Mouse (Mus musculus) olfactory bulb, adult 2 months (tissue): ENCODE measurements around the gene Tmem210. TPM values are rescaled to one million over a fixed set of nuclear protein-coding genes. Genes with fewer than 3 reads are reported as not detected.

Experiments used
- H3K27ac ChIP-seq: fragments of 200-500 bp; 2 replicates; pipeline ENCODE4 v1.5.1; 2012; ENCODE audit warnings: low read depth, low read length; ENCODE audit not compliant: insufficient read depth
- H3K4me1 ChIP-seq: fragments of 200-500 bp; 2 replicates; pipeline ENCODE4 v1.6.1; 2012; ENCODE audit warnings: low read length; ENCODE audit not compliant: control insufficient read depth, insufficient read depth
- H3K4me3 ChIP-seq: fragments of 200-500 bp; 2 replicates; pipeline ENCODE4 v1.5.1; 2012; ENCODE audit warnings: mild to moderate bottlenecking, low read depth, low read length, moderate library complexity; ENCODE audit not compliant: insufficient read depth
- CTCF ChIP-seq: fragments of 200-500 bp; IDR thresholded peaks from 2 replicates; pipeline ENCODE4 v1.5.1; 2012; ENCODE audit warnings: low read depth, mild to moderate bottlenecking, low read length, moderate library complexity; ENCODE audit not compliant: insufficient read depth
- POLR2A ChIP-seq: fragments of 200-500 bp; IDR thresholded peaks from 2 replicates; pipeline ENCODE4 v1.6.1; 2012; ENCODE audit warnings: mild to moderate bottlenecking, low read depth, low read length, moderate library complexity; ENCODE audit not compliant: insufficient read depth
- WGBS: fragments of 180-500 bp; shearing (Covaris S2); methylation state at CpG from one replicate; pipeline ENCODE4 v1.1.7; 2018; 5-methylcytosine and 5-hydroxymethylcytosine counted together
- polyA plus RNA-seq: library from polyadenylated mRNA; stranded (reverse); fragments of >200 nt; gene quantifications from 2 replicates; pipeline ENCODE4 v1.2.4, GENCODE M21; 2012; ENCODE audit warnings: low replicate concordance; ENCODE audit not compliant: missing spikeins, insufficient read depth, insufficient read length

The Tmem210 gene
- polyA plus RNA-seq, 1 experiment: not detected

GRCm38 (mm10) chr2:25272515-25272914, 15.4 kb upstream of the Tmem210 start:
- Histone ChIP-seq H3K27ac (no peak overlapping the region), H3K4me1 (peaks cover 18% of the 10 kb centered on the region), H3K4me3 (peak overlapping the region; percentile 53)
- WGBS: under 1% methylated on average over 29 of the region's 29 CpGs
- TF ChIP-seq POLR2A (no peak; the same call in 1 of the 2 replicates), CTCF (0 out of 2 replicates have a peak, but pooled peaks have one; percentile 4)

DNA sequence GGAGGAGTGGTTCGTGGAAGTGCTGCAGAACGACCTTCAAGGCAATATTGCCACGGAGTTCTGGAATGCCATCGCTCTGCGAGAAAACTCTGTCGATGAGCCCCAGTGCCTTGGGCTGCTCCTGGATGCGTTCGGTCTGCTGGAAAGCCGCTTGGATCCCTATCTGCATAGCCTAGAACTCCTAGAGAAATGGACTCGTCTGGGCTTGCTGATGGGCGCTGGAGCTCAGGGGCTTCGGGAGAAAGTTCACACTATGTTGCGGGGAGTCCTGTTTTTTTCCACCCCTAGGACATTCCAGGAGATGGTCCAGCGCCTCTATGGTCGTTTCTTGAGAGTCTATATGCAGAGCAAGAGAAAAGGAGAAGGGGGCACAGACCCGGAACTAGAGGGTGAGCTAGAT, 14.9 kb upstream of the Tmem210 start:
- Histone ChIP-seq H3K27ac (no peak overlapping the region), H3K4me3 (peak overlapping the region; percentile 53), H3K4me1 (peaks cover 18% of the 10 kb centered on the region)
- TF ChIP-seq POLR2A (no peak), CTCF (no peak)
- 34% methylated on average over 16 of the region's 16 CpGs for WGBS

- TF ChIP-seq POLR2A: no peak
- 0 out of 2 replicates have a peak, but pooled peaks have one; percentile 20 for TF ChIP-seq CTCF
- WGBS: 55% methylated on average over 13 of the region's 13 CpGs
- H3K27ac ChIP-seq: no peak overlapping the region
These were observed 8.7 kb upstream of the Tmem210 start for GRCm38 (mm10) chr2:25278928-25279882.

GRCm38 (mm10) chr2:25285551-25285950, 2.4 kb upstream of the Tmem210 start:
- WGBS: 76% methylated on average over 2 of the region's 2 CpGs
- no peak overlapping the region for H3K27ac ChIP-seq

More at GRCm38 (mm10) chr2:25278928-25279882, 8.7 kb upstream of the Tmem210 start:
- H3K4me1 ChIP-seq: no peaks in the 10 kb centered on the region
- H3K4me3 ChIP-seq: no peak overlapping the region

DNA sequence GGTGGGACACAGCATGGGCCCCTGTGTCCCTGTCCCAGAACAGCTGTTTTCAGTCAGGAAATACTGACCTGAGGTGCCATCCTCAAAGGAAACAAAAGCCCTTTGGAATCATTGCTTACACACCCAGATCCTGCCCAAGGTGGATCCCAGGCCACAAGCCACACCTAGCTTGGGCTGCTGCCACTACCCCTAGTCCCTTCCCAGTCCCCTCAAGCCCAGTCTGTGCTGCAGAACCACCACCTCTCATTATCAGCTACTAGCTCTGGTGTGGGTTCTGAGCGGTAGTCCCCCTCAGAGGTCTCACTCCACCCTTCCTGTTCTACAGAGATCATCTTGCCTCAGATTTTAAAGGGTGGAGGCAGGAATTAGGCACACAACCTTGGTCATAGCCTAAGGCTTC, 1.6 kb upstream of the Tmem210 start:
- H3K4me3 ChIP-seq: no peak overlapping the region
- TF ChIP-seq POLR2A (no peak), CTCF (no peak)
- H3K27ac ChIP-seq: no peak overlapping the region
- WGBS: 76% methylated on average over 1 of the region's 1 CpGs
- peaks cover 40% of the 10 kb centered on the region for H3K4me1 ChIP-seq

More at GRCm38 (mm10) chr2:25285551-25285950, 2.4 kb upstream of the Tmem210 start:
- no peak for TF ChIP-seq POLR2A
- TF ChIP-seq CTCF: no peak
- peaks cover 32% of the 10 kb centered on the region for H3K4me1 ChIP-seq
- no peak overlapping the region for H3K4me3 ChIP-seq

GRCm38 (mm10) chr2:25286837-25287636, 908 bp upstream of the Tmem210 start:
- WGBS: 33% methylated on average over 7 of the region's 7 CpGs
- Histone ChIP-seq H3K27ac (no peak overlapping the region), H3K4me3 (no peak overlapping the region), H3K4me1 (peaks cover 47% of the 10 kb centered on the region)
- TF ChIP-seq POLR2A: no peak
- TF ChIP-seq CTCF: no peak

GRCm38 (mm10) chr2:25288734-25289345, 895 bp downstream of the Tmem210 start:
- TF ChIP-seq CTCF (no peak), POLR2A (0 out of 2 replicates have a peak, but pooled peaks have one; percentile 29)
- WGBS: 66% methylated on average over 7 of the region's 7 CpGs
- Histone ChIP-seq H3K4me3 (no peak overlapping the region), H3K27ac (no peak overlapping the region), H3K4me1 (peaks cover 64% of the 10 kb centered on the region)

GRCm38 (mm10) chr2:25289651-25290050, 1.7 kb downstream of the Tmem210 start, which contains the start of gene Lrrc26:
TSS of gene Lrrc26 (plus strand) at chr2:25289915.
- Histone ChIP-seq H3K4me1 (peaks cover 72% of the 10 kb centered on the region), H3K27ac (peak within 1 kb of the TSS; percentile 29; the same call in 1 of the 2 replicates), H3K4me3 (peak within 1 kb of the TSS; percentile 14; the same call in 1 of the 2 replicates)
- TF ChIP-seq CTCF (no peak), POLR2A (no peak)
- 8% methylated on average over 11 of the region's 11 CpGs for WGBS
